Mouse (Mus musculus): ENCODE measurements around the gene Ankrd44. TPM values are rescaled to one million over a fixed set of nuclear protein-coding genes. Genes with fewer than 3 reads are reported as not detected.

Gene Ankrd44
- total RNA-seq, 2 experiments from 2014 or later: 82.6 to 99.4 TPM

GRCm38 (mm10) chr1:54897726-54898125 lies 28.5 kb downstream of the Ankrd44 start:
- no peak for ATAC-seq (replicated peaks; ENCODE audit: poor library complexity, severe bottlenecking)

DNA sequence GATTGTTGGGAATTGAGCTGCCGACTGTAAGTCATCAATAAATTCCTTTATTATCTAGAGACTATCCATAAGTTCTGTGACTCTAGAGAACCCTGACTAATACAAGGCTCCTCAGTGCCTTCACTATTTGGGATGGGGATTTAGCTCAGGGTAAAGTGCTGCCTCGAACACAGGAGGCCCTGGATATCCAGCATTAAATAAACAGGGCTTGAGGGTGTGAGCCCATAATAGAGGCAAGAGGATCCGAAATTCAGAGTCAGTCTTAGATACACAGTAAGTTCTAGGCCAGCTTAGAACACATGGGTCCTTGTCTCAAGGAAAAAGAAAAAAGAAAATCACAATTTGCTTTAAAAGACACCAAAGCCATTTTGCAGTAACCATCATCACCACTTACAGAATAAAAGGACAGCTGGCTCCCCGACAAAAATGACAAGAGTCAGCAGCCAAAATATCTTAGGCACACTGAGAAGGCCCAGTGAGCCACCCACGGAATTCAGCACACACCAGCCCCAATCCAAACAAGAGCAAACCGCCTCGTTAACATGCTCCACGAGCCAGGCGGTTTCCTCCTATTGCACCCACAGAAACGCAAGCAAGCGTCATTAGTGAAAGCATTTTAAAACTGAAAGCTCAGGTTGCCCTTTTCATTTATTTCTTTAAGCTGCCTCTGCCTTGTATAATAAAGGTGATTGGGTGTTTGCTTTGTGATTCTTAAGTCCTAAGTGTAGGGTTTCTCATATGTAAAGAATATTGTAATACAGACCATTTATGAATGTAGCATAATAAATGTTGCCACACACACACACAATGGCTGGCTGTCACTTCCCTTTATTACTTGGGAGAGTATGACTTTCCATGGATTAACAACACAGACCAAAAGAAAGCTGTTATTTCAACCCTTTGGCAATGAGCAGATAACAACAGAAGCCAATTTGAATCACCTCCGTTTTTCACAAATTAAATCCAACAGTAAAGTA lies 29.8 kb downstream of the Ankrd44 start:
- ATAC-seq (replicated peaks; ENCODE audit: poor library complexity, severe bottlenecking): peak; percentile 64

GRCm38 (mm10) chr1:54888449-54888848 lies 37.7 kb downstream of the Ankrd44 start:
- peak; percentile 99 for ATAC-seq (replicated peaks; ENCODE audit: poor library complexity, severe bottlenecking)

DNA sequence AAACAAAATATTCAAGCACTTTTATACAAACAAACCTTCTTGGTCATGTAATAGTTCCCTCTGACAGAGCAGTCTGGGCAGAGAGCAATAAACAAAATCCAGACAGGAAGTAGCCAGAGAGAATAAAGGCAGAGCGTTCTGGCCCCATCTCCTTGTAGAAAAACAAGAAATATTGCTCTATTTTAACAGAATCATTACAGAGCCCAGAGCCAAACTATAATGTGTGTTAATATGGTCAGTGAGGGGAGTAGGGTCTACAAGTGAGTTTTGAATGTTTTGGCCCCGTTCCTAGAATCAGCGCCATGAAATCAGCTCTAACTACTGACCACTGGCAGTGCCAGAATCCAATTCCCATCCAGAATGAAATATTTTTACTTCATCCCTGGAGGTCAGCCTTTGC lies 38.3 kb downstream of the Ankrd44 start:
- ATAC-seq (replicated peaks; ENCODE audit: poor library complexity, severe bottlenecking): no peak

GRCm38 (mm10) chr1:54882856-54883467 lies 43.2 kb downstream of the Ankrd44 start:
- peak; percentile 38; the same call in 1 of the 2 replicates for ATAC-seq (replicated peaks; ENCODE audit: poor library complexity, severe bottlenecking)

- no peak for ATAC-seq (replicated peaks; ENCODE audit: poor library complexity, severe bottlenecking)
Observed at GRCm38 (mm10) chr1:54881523-54881922, 44.7 kb downstream of the Ankrd44 start.

GRCm38 (mm10) chr1:54877423-54878073 lies 48.6 kb downstream of the Ankrd44 start:
- peak; percentile 75 for ATAC-seq (replicated peaks; ENCODE audit: poor library complexity, severe bottlenecking)

GRCm38 (mm10) chr1:54877014-54877413 lies 49.2 kb downstream of the Ankrd44 start:
- ATAC-seq (replicated peaks; ENCODE audit: poor library complexity, severe bottlenecking): no peak

- no peak for ATAC-seq (replicated peaks; ENCODE audit: poor library complexity, severe bottlenecking)
Observed at GRCm38 (mm10) chr1:54874094-54874493, 52.1 kb downstream of the Ankrd44 start.

DNA sequence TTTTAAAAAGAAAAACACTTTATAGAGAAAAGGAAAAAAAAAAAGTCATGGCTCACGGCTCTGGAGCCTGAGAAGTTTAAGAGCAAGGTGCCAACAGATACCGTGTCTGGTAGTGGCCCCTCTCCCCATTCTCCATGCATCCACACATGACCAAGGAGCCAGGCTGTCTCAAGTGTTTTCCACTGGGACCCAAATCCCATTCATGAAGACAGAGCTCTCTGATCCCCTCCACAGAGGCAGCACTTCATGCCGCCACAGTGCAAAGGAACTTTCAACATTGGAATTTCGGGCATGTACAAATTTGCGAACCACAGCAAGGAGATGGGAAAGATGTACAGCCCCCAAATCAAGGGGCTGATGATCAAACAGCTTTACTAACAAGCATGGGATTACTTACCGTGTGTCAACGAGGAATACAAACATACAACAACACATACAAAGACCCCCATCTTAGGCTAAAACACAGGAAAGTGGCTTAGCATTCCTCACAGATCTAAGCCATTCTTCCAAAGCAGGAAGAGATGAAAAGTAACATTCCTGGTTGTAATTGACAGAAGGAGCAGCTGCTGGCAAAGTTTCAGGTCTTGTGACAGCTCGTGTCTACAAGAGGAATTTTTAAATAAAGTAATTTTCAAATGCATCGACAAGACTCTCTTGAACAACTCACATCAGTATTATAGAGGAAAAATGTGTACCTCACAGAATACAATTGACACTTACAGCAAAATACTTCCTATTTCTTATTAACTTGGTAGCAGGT lies 53.1 kb downstream of the Ankrd44 start:
- no peak for ATAC-seq (replicated peaks; ENCODE audit: poor library complexity, severe bottlenecking)

- peak; percentile 43 for ATAC-seq (replicated peaks; ENCODE audit: poor library complexity, severe bottlenecking)
Observed at GRCm38 (mm10) chr1:54871321-54871720, 54.9 kb downstream of the Ankrd44 start.

GRCm38 (mm10) chr1:54870634-54871033 lies 55.6 kb downstream of the Ankrd44 start:
- peak; percentile 69 for ATAC-seq (replicated peaks; ENCODE audit: poor library complexity, severe bottlenecking)

GRCm38 (mm10) chr1:54867226-54867625 lies 59.0 kb downstream of the Ankrd44 start:
- no peak for ATAC-seq (replicated peaks; ENCODE audit: poor library complexity, severe bottlenecking)

DNA sequence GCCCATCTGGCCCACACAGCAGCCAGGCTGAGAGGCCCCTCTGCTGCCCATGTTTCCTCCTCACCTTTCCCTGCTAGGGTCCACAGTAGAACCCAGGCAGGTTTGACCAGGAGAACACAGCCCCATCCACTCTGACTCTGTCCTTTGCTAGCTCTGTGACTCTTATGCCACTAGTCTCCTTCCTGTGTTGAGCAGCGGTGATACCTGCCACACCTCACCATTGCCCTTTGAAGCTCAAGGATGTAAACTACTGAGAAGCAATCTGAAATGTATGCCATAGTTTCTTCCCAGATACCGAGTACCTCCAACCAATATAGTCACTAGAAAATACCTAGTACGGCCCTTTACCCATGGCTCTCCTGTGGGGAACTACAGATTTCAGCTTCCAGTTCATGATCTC lies 60.1 kb downstream of the Ankrd44 start:
- ATAC-seq (replicated peaks; ENCODE audit: poor library complexity, severe bottlenecking): no peak

DNA sequence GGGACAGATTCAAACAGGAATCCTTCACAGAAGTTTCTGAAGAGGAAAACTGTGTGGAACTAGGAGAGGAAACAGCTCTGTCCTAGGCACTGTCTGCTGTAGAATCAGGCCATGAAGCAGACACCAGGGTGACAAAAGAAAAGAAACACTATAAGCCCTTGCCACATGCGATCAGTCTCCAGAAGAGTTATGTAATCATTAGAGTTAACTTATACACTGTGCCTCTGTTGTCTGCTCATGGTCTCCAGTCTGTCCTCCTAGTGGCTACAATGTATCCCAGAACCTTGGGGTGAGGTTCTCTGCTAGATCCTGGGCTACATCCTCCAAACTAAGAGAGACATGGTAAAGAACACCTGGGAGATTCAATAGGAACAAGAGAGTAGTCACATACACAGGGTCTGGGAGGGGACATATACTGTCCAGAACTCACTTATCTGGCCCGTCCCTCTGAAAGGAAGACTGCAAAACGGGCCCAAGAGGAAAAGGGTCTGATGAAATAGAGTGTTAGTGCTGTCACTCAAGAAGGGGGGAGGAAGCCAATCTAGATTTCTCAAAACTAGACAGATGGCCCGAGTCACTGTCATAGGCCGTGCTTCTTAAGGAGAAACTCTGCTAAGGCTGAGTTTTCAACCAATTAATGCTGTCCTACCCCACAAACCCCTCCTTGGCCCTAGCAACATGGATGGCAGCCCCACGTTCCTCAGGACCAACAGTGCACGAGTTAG lies 61.1 kb downstream of the Ankrd44 start:
- ATAC-seq (replicated peaks; ENCODE audit: poor library complexity, severe bottlenecking): peak; percentile 73

DNA sequence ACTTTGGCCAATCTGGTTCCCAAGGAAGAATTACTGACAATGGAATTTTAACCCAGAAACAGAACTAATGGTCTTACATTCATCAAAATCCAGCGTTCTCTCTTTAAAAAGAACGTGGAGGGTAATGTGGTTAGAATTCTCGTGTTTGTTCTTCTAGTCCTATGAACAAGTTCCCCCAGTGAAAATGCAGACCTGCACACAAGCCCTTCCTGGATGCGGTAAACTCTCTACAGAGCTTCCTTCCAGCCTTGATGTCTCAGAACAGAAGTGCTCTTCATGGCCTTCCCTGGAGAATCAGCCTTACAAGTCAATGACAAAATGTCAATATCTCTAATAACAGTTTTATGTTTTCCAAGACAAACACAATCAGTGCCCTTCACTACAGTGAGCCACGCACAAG lies 65.8 kb downstream of the Ankrd44 start:
- no peak for ATAC-seq (replicated peaks; ENCODE audit: poor library complexity, severe bottlenecking)

- no peak for ATAC-seq (replicated peaks; ENCODE audit: poor library complexity, severe bottlenecking)
Observed at GRCm38 (mm10) chr1:54859876-54860275, 66.3 kb downstream of the Ankrd44 start.

- ATAC-seq (replicated peaks; ENCODE audit: poor library complexity, severe bottlenecking): no peak
Observed at GRCm38 (mm10) chr1:54858898-54859297, 67.3 kb downstream of the Ankrd44 start.

GRCm38 (mm10) chr1:54856502-54856901 lies 69.7 kb downstream of the Ankrd44 start:
- ATAC-seq (replicated peaks; ENCODE audit: poor library complexity, severe bottlenecking): no peak

GRCm38 (mm10) chr1:54855970-54856369 lies 70.2 kb downstream of the Ankrd44 start:
- no peak for ATAC-seq (replicated peaks; ENCODE audit: poor library complexity, severe bottlenecking)
